Comparison of ENCODE assay signal across 9 mouse cellular contexts in genomic region chr5:64487698-64488398, GRCm38 (mm10).
A peak's percentile ranks its signal among the peaks of the same experiment; 100 is the strongest.
DNase-seq lines count a peak whose midpoint lies in the region; ATAC-seq and TF ChIP-seq lines count a peak whose summit lies in the region.
"Had no signal": no experiment of that assay in that cellular context is flagged by ENCODE, and none has a peak within 500 bp of the region (broad histone marks: within the 10 kb centered on the region; RNA-seq: fewer than 3 reads in every experiment).

No protein-coding gene starts in this region.

- no peak overlapping the region for H3K9ac ChIP-seq in liver, adult 2 months (ENCODE audit: low read depth, low read length)
- H3K9ac ChIP-seq in heart, embryonic 16.5 days (ENCODE audit: low read length): no peak overlapping the region
- H3K9ac ChIP-seq: limb, embryonic 12.5 days had no signal

- WGBS in liver, adult 2 months: 62% methylated on average over 14 of the region's 14 CpGs
- 48% methylated on average over 14 of the region's 14 CpGs for WGBS in heart, embryonic 16.5 days
- WGBS in macrophage (ENCODE audit: missing documents): 14% methylated on average over 12 of the region's 14 CpGs

- H3K9me3 ChIP-seq in heart, embryonic 16.5 days (replicated peaks; ENCODE audit: control insufficient read depth, low read length): no peaks in the 10 kb centered on the region
- H3K9me3 ChIP-seq: limb, embryonic 12.5 days had no signal

- no peaks in the 10 kb centered on the region for H3K27me3 ChIP-seq in liver, adult 2 months (ENCODE audit: control insufficient read depth, insufficient read depth, low read length)
- no peaks in the 10 kb centered on the region for H3K27me3 ChIP-seq in heart, embryonic 16.5 days (ENCODE audit: control insufficient read depth, insufficient read depth, low read length)
- H3K27me3 ChIP-seq: limb, embryonic 12.5 days had no signal

- peak; percentile 16 for DNase-seq in liver, adult 2 months (ENCODE audit: extremely low read depth, low read depth, low spot score)
- no peak for DNase-seq in liver
- peak; percentile 62 for DNase-seq in thymus, postnatal 4 days
- no peak for DNase-seq in layer of hippocampus, adult 8-10 months (ENCODE audit: low spot score in 2 of 2)
- no peak for DNase-seq in frontal cortex, postnatal 10 days (ENCODE audit: low spot score in 2 of 2)
- DNase-seq in urinary bladder, adult 2 months (ENCODE audit: low spot score): no peak

- ATAC-seq in heart, embryonic 16.5 days (replicated peaks; ENCODE audit: extremely low read depth, insufficient read depth, low FRiP score): peak; percentile 45

- no peaks in the 10 kb centered on the region for H3K79me2 ChIP-seq in liver, adult 2 months (ENCODE audit: control insufficient read depth, insufficient read depth, low read length)
- no peaks in the 10 kb centered on the region for H3K79me2 ChIP-seq in macrophage (ENCODE audit: inconsistent target)

- no peak overlapping the region; the same call in 1 of the 2 replicates for H3K4me3 ChIP-seq in liver, adult 2 months (ENCODE audit: insufficient read depth, low read depth, low read length)
- peak overlapping the region; percentile 11 for H3K4me3 ChIP-seq in heart, embryonic 16.5 days (ENCODE audit: low read length)
- H3K4me3 ChIP-seq in macrophage (ENCODE audit: inconsistent target): peak overlapping the region; percentile 20
- H3K4me3 ChIP-seq: limb, embryonic 12.5 days had no signal

- no peak for TF ChIP-seq POLR2A in liver, adult 2 months (IDR thresholded peaks at IDR 0.05; ENCODE audit: extremely low read depth, insufficient read depth, low read length)

- H3K36me3 ChIP-seq in liver, adult 2 months (ENCODE audit: control insufficient read depth, insufficient read depth, low read length): no peaks in the 10 kb centered on the region
- H3K36me3 ChIP-seq in heart, embryonic 16.5 days (ENCODE audit: control insufficient read depth, insufficient read depth): no peaks in the 10 kb centered on the region
- H3K36me3 ChIP-seq in macrophage (ENCODE audit: inconsistent target): no peaks in the 10 kb centered on the region
- H3K36me3 ChIP-seq: limb, embryonic 12.5 days had no signal

- peak overlapping the region; percentile 36 for H3K27ac ChIP-seq in liver, adult 2 months (replicated peaks; ENCODE audit: insufficient read depth, low read depth, low read length)
- H3K27ac ChIP-seq in heart, embryonic 16.5 days (ENCODE audit: low read length): peak overlapping the region; percentile 17; the same call in 1 of the 2 replicates
- H3K27ac ChIP-seq in macrophage: no peak overlapping the region
- H3K27ac ChIP-seq: limb, embryonic 12.5 days had no signal

- no peaks in the 10 kb centered on the region for H3K4me1 ChIP-seq in liver, adult 2 months (ENCODE audit: control insufficient read depth, insufficient read depth, low read length)
- H3K4me1 ChIP-seq in heart, embryonic 16.5 days (ENCODE audit: control insufficient read depth, insufficient read depth, low read length): no peaks in the 10 kb centered on the region
- H3K4me1 ChIP-seq: limb, embryonic 12.5 days had no signal

- no peak for TF ChIP-seq CTCF in liver, adult 2 months (IDR thresholded peaks at IDR 0.05; ENCODE audit: low read depth, low read length)

- H3K4me2 ChIP-seq in heart, embryonic 16.5 days (ENCODE audit: low read depth, low read length): peak overlapping the region; percentile 31
- H3K4me2 ChIP-seq: limb, embryonic 12.5 days had no signal

Comparison
In these comparisons a context has a peak if more than half of its experiments do, and no peak if none do; other contexts are left out.
1. DNase-seq: peak in liver, adult 2 months (single experiment) and thymus, postnatal 4 days (single experiment); none in liver (single experiment), layer of hippocampus, adult 8-10 months (0 of 2), frontal cortex, postnatal 10 days (0 of 2) and urinary bladder, adult 2 months (single experiment).